Mouse (Mus musculus): ENCODE measurements around the gene E130208F15Rik. TPM values are rescaled to one million over a fixed set of nuclear protein-coding genes. Genes with fewer than 3 reads are reported as not detected.

The E130208F15Rik gene
- polyA plus RNA-seq, 1 experiment from 2014 or later: not detected

- ATAC-seq (ENCODE audit: low FRiP score) (no peak), DNase-seq (ENCODE audit: low spot score, missing footprints) (no peak)
- H3K4me1 ChIP-seq (ENCODE audit: control insufficient read depth, insufficient read depth, low read length): peaks cover 3% of the 10 kb centered on the region; the same call in 1 of the 2 replicates
- no peak overlapping the region for H3K4me3 ChIP-seq (ENCODE audit: low read depth, low read length)
- H3K4me2 ChIP-seq: no peak overlapping the region
- no peak overlapping the region for H3K27ac ChIP-seq (ENCODE audit: low read depth, low read length)
- no peaks in the 10 kb centered on the region for H3K9me3 ChIP-seq (ENCODE audit: control insufficient read depth, low read length)
- no peaks in the 10 kb centered on the region for H3K27me3 ChIP-seq (ENCODE audit: control insufficient read depth, insufficient read depth, low read length)
- H3K36me3 ChIP-seq (ENCODE audit: control insufficient read depth, insufficient read depth, low read length): no peaks in the 10 kb centered on the region
- no peak overlapping the region for H3K9ac ChIP-seq (ENCODE audit: low read length)
- 67% methylated on average over 8 of the region's 8 CpGs for WGBS
Measured at GRCm38 (mm10) chr7:30286701-30287410, 34.7 kb upstream of the E130208F15Rik start.

- H3K9ac ChIP-seq (ENCODE audit: low read length): no peak overlapping the region
- no peak overlapping the region for H3K27ac ChIP-seq (ENCODE audit: low read depth, low read length)
- 74% methylated on average over 6 of the region's 6 CpGs for WGBS
- no peak for DNase-seq (ENCODE audit: low spot score, missing footprints)
- H3K27me3 ChIP-seq (ENCODE audit: control insufficient read depth, insufficient read depth, low read length): no peaks in the 10 kb centered on the region
- H3K4me1 ChIP-seq (ENCODE audit: control insufficient read depth, insufficient read depth, low read length): peaks cover 5% of the 10 kb centered on the region; the same call in 1 of the 2 replicates
- H3K4me3 ChIP-seq (ENCODE audit: low read depth, low read length): no peak overlapping the region
- no peaks in the 10 kb centered on the region for H3K9me3 ChIP-seq (ENCODE audit: control insufficient read depth, low read length)
- ATAC-seq (ENCODE audit: low FRiP score): no peak
- no peak overlapping the region for H3K4me2 ChIP-seq
- H3K36me3 ChIP-seq (ENCODE audit: control insufficient read depth, insufficient read depth, low read length): no peaks in the 10 kb centered on the region
Measured at GRCm38 (mm10) chr7:30288046-30288445, 33.5 kb upstream of the E130208F15Rik start.

- Histone ChIP-seq H3K4me3 (ENCODE audit: low read depth, low read length) (no peak overlapping the region), H3K4me1 (ENCODE audit: control insufficient read depth, insufficient read depth, low read length) (peaks cover 5% of the 10 kb centered on the region; the same call in 1 of the 2 replicates), H3K27ac (ENCODE audit: low read depth, low read length) (no peak overlapping the region), H3K27me3 (ENCODE audit: control insufficient read depth, insufficient read depth, low read length) (no peaks in the 10 kb centered on the region), H3K4me2 (no peak overlapping the region), H3K9ac (ENCODE audit: low read length) (peak overlapping the region; percentile 28), H3K36me3 (ENCODE audit: control insufficient read depth, insufficient read depth, low read length) (no peaks in the 10 kb centered on the region), H3K9me3 (ENCODE audit: control insufficient read depth, low read length) (no peaks in the 10 kb centered on the region)
- WGBS: 82% methylated on average over 7 of the region's 7 CpGs
- DNase-seq (ENCODE audit: low spot score, missing footprints) (no peak), ATAC-seq (ENCODE audit: low FRiP score) (no peak)
Measured at GRCm38 (mm10) chr7:30289071-30289713, 32.3 kb upstream of the E130208F15Rik start.

- Histone ChIP-seq H3K27me3 (ENCODE audit: control insufficient read depth, insufficient read depth, low read length) (no peaks in the 10 kb centered on the region), H3K9ac (ENCODE audit: low read length) (peak overlapping the region; percentile 28), H3K36me3 (ENCODE audit: control insufficient read depth, insufficient read depth, low read length) (no peaks in the 10 kb centered on the region; the same call in 1 of the 2 replicates), H3K4me1 (ENCODE audit: control insufficient read depth, insufficient read depth, low read length) (peaks cover 5% of the 10 kb centered on the region; the same call in 1 of the 2 replicates), H3K9me3 (ENCODE audit: control insufficient read depth, low read length) (no peaks in the 10 kb centered on the region), H3K4me3 (ENCODE audit: low read depth, low read length) (no peak overlapping the region), H3K4me2 (no peak overlapping the region), H3K27ac (ENCODE audit: low read depth, low read length) (no peak overlapping the region)
- ATAC-seq (ENCODE audit: low FRiP score) (no peak), DNase-seq (ENCODE audit: low spot score, missing footprints) (no peak)
- WGBS: 54% methylated on average over 10 of the region's 10 CpGs
Measured at GRCm38 (mm10) chr7:30289714-30290399, 31.7 kb upstream of the E130208F15Rik start.

- Histone ChIP-seq H3K4me1 (ENCODE audit: control insufficient read depth, insufficient read depth, low read length) (peaks cover 5% of the 10 kb centered on the region; the same call in 1 of the 2 replicates), H3K36me3 (ENCODE audit: control insufficient read depth, insufficient read depth, low read length) (peaks cover 2% of the 10 kb centered on the region; the same call in 1 of the 2 replicates), H3K9ac (ENCODE audit: low read length) (peak within 1 kb of the TSS; percentile 96), H3K9me3 (ENCODE audit: control insufficient read depth, low read length) (no peaks in the 10 kb centered on the region), H3K27ac (ENCODE audit: low read depth, low read length) (peak within 1 kb of the TSS; percentile 40; the same call in 1 of the 2 replicates), H3K4me3 (ENCODE audit: low read depth, low read length) (peak within 1 kb of the TSS; percentile 93), H3K27me3 (ENCODE audit: control insufficient read depth, insufficient read depth, low read length) (no peaks in the 10 kb centered on the region), H3K4me2 (peak within 1 kb of the TSS; percentile 90)
- WGBS: 7% methylated on average over 35 of the region's 35 CpGs
- peak; percentile 89 for ATAC-seq (ENCODE audit: low FRiP score)
- peak; percentile 98 for DNase-seq (ENCODE audit: low spot score, missing footprints)
Measured at GRCm38 (mm10) chr7:30291215-30292131, 30.1 kb upstream of the E130208F15Rik start, which contains the start of gene Clip3. Clip3 (plus strand) TSS chr7:30291728.

- Histone ChIP-seq H3K4me3 (ENCODE audit: low read depth, low read length) (no peak overlapping the region), H3K9me3 (ENCODE audit: control insufficient read depth, low read length) (no peaks in the 10 kb centered on the region), H3K9ac (ENCODE audit: low read length) (no peak overlapping the region), H3K4me2 (no peak overlapping the region), H3K36me3 (ENCODE audit: control insufficient read depth, insufficient read depth, low read length) (peaks cover 12% of the 10 kb centered on the region), H3K27me3 (ENCODE audit: control insufficient read depth, insufficient read depth, low read length) (no peaks in the 10 kb centered on the region), H3K4me1 (ENCODE audit: control insufficient read depth, insufficient read depth, low read length) (peaks cover 5% of the 10 kb centered on the region; the same call in 1 of the 2 replicates), H3K27ac (ENCODE audit: low read depth, low read length) (no peak overlapping the region)
- WGBS: 88% methylated on average over 13 of the region's 13 CpGs
- DNase-seq (ENCODE audit: low spot score, missing footprints): no peak
- no peak for ATAC-seq (ENCODE audit: low FRiP score)
Measured at GRCm38 (mm10) chr7:30293795-30294194, 27.7 kb upstream of the E130208F15Rik start.

DNA sequence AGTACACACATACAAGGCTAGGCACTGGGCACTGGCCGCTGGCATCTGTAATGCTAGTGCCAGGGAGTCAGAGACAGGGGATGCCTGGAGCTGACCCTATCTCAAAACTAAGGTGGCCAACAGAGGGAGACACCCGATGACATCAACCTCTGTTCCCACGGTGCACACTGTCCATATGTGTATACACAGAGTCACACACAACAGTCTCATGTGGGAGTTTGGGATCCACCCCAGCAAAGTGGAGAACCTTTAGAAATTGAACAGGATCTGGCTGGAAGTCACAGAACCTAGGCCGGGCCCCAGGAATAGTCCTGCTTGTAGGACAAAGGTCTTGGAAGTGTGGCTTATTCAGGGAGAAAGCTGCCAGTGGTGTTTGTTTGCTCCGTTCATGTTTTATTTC, 27.2 kb upstream of the E130208F15Rik start:
- ATAC-seq (ENCODE audit: low FRiP score): no peak
- H3K4me3 ChIP-seq (ENCODE audit: low read depth, low read length): no peak overlapping the region
- peaks cover 17% of the 10 kb centered on the region for H3K36me3 ChIP-seq (ENCODE audit: control insufficient read depth, insufficient read depth, low read length)
- H3K9ac ChIP-seq (ENCODE audit: low read length): no peak overlapping the region
- H3K4me1 ChIP-seq (ENCODE audit: control insufficient read depth, insufficient read depth, low read length): peaks cover 5% of the 10 kb centered on the region; the same call in 1 of the 2 replicates
- peak; percentile 49 for DNase-seq (ENCODE audit: low spot score, missing footprints)
- no peaks in the 10 kb centered on the region for H3K9me3 ChIP-seq (ENCODE audit: control insufficient read depth, low read length)
- H3K27ac ChIP-seq (ENCODE audit: low read depth, low read length): no peak overlapping the region
- no peaks in the 10 kb centered on the region for H3K27me3 ChIP-seq (ENCODE audit: control insufficient read depth, insufficient read depth, low read length)
- no peak overlapping the region for H3K4me2 ChIP-seq
- WGBS: 91% methylated on average over 5 of the region's 5 CpGs

DNA sequence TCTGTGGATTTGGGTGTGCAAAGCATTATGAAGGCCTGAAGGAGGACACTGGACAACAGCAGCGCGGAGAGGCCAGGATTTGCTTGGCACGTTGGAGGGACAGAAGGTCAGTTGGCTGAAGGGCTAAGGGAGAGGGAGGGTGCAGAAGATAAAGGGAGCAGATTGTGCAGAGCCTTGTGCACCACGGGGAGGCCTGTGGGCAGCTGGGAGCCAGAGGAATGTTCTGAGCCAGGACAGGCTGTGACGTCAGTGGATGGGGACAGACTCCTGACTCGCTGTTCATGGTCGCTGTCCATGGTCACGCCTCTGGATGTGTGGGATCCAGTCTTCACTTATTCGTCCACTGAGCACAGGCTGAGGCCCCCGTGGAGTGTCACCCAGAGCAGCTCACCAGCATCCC, 26.4 kb upstream of the E130208F15Rik start:
- no peak overlapping the region for H3K9ac ChIP-seq (ENCODE audit: low read length)
- peak; percentile 37 for DNase-seq (ENCODE audit: low spot score, missing footprints)
- peaks cover 21% of the 10 kb centered on the region for H3K36me3 ChIP-seq (ENCODE audit: control insufficient read depth, insufficient read depth, low read length)

More for the DNA sequence above, 26.4 kb upstream of the E130208F15Rik start:
- Histone ChIP-seq H3K4me1 (ENCODE audit: control insufficient read depth, insufficient read depth, low read length) (peaks cover 5% of the 10 kb centered on the region; the same call in 1 of the 2 replicates), H3K9me3 (ENCODE audit: control insufficient read depth, low read length) (no peaks in the 10 kb centered on the region), H3K4me3 (ENCODE audit: low read depth, low read length) (no peak overlapping the region), H3K27me3 (ENCODE audit: control insufficient read depth, insufficient read depth, low read length) (no peaks in the 10 kb centered on the region), H3K4me2 (no peak overlapping the region), H3K27ac (ENCODE audit: low read depth, low read length) (no peak overlapping the region)
- no peak for ATAC-seq (ENCODE audit: low FRiP score)
- 78% methylated on average over 10 of the region's 10 CpGs for WGBS
